ENCODE assay signal across 8 mouse cellular contexts in the genomic region with DNA sequence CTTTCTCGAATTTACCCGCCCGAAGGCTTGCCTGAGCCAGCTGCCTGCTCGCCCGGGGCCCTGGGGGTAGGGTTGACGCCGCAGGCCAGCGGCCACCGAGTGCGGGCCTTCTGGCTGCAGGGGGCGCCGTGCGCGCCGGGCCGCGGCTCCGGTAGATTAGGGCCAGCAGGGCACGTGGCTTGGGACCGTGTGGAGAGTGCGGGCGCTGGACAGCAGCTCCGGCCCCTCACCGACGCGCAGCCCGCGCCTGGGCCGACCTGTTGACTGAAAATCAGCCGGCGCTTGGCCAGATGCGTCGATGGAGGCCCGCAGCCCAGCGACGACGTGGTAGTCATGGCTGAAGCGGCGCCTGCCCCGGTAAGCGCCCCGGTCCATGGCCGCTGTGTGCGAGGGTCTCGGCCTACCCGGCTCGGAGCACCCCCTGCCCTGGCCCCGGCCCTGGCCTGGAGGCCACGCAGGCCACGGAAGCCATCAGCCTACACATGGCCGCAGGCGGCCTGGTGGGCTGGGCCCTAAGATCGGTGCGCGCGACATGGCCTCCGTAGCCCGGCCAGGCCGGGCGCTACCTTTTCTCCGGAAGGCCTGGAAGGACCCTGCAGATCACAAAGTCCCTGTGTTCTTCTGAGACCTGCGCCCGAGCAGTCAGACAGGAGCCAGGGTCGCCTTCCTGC. TPM values are rescaled to one million over a fixed set of nuclear protein-coding genes. Genes with fewer than 3 reads are reported as not detected.
DNase-seq lines count a peak whose midpoint lies in the region; ATAC-seq lines count a peak whose summit lies in the region.

No protein-coding gene starts in this region.

- no peaks in the 10 kb centered on the region for H3K36me3 ChIP-seq in hindbrain, embryonic 16.5 days (ENCODE audit: control insufficient read depth, insufficient read depth, low read length)

- H3K27me3 ChIP-seq in hindbrain, embryonic 16.5 days (replicated peaks; ENCODE audit: control insufficient read depth, insufficient read depth, low read length), result no peaks in the 10 kb centered on the region

- H3K27ac ChIP-seq in hindbrain, embryonic 16.5 days (ENCODE audit: low read depth, low read length), result no peak overlapping the region

- peak overlapping the region; percentile 69 for H3K9ac ChIP-seq in hindbrain, embryonic 16.5 days (ENCODE audit: low read depth, low read length)

- H3K4me3 ChIP-seq in hindbrain, embryonic 16.5 days (ENCODE audit: low read length), result peak overlapping the region; percentile 47

- peak overlapping the region; percentile 82 for H3K4me2 ChIP-seq in hindbrain, embryonic 16.5 days (ENCODE audit: low read length)

- DNase-seq in adrenal gland, adult (ENCODE audit: inconsistent age in 2 of 2, low spot score in 1 of 2), result peak; percentile 78 to 90
- peak; percentile 54 to 66 for DNase-seq in gastrocnemius, adult 8-10 months (ENCODE audit: low spot score in 2 of 2)
- peak; percentile 48 to 49 for DNase-seq in left cerebral cortex, postnatal 36 days (ENCODE audit: low spot score in 2 of 2)
- DNase-seq in right cerebral cortex, postnatal 25 days, result peak; percentile 53
- DNase-seq in yolk sac, embryonic 10.5 days (ENCODE audit: low spot score), result peak; percentile 80

- peak; percentile 93 for ATAC-seq in common myeloid progenitor, adult 5-6 weeks (replicated peaks; ENCODE audit: low read depth, poor library complexity, severe bottlenecking)
- peak; percentile 91 for ATAC-seq in hindbrain, embryonic 16.5 days
- ATAC-seq in megakaryocyte-erythroid progenitor cell, adult 5-6 weeks (replicated peaks; ENCODE audit: low FRiP score, low TSS enrichment, poor library complexity, severe bottlenecking), result peak; percentile 94

- H3K9me3 ChIP-seq in hindbrain, embryonic 16.5 days (ENCODE audit: control insufficient read depth, low read length), result no peaks in the 10 kb centered on the region

- WGBS in hindbrain, embryonic 16.5 days, result 6% methylated on average over 64 of the region's 64 CpGs

- peaks cover 6% of the 10 kb centered on the region for H3K4me1 ChIP-seq in hindbrain, embryonic 16.5 days (ENCODE audit: control insufficient read depth, insufficient read depth, low read depth, low read length)

- intact Hi-C loops in left cerebral cortex, postnatal 36 days (cut with DNase I), result no loop called here

RNA-seq across cellular contexts. Expression of a gene that starts 10.0 kb away (rescaled TPM):
- 7.9 and 10.3 TPM in 2 replicates for total RNA-seq in common myeloid progenitor, adult 5-6 weeks (2017)
- 1 to 10 TPM; 6.0 to 9.0 (median 8.1) TPM for total RNA-seq in gastrocnemius, adult 8-10 months (2022)
- 24.1 and 25.5 TPM in 2 replicates for polyA plus RNA-seq in hindbrain, embryonic 16.5 days (2015; fragmentation: Nextera tagmentation; extraction: Ambion mirVana)
- total RNA-seq in left cerebral cortex, postnatal 36 days (2021), result 10 to 100 TPM; 19.8 to 20.8 TPM
- 17.5 and 20.5 TPM in 2 replicates for total RNA-seq in megakaryocyte-erythroid progenitor cell, adult 5-6 weeks (2014; fragmentation: Nextera tagmentation)
- 13.2 and 20.4 TPM in 2 replicates for total RNA-seq in megakaryocyte-erythroid progenitor cell, adult 5-6 weeks (2017)

RNA-seq across cellular contexts. Expression of a gene that starts 22.9 kb away (rescaled TPM):
- total RNA-seq in common myeloid progenitor, adult 5-6 weeks (2017), result 9.0 and 10.3 TPM in 2 replicates
- 10 to 100 TPM in 1 of 4 experiments, 1 to 10 TPM in 3; 7.0 to 10.2 (median 9.1) TPM for total RNA-seq in gastrocnemius, adult 8-10 months (2022)
- polyA plus RNA-seq in hindbrain, embryonic 16.5 days (2015; fragmentation: Nextera tagmentation; extraction: Ambion mirVana), result 13.9 and 15.3 TPM in 2 replicates
- 10 to 100 TPM; 16.6 to 19.5 TPM for total RNA-seq in left cerebral cortex, postnatal 36 days (2021)
- 9.7 and 14.9 TPM in 2 replicates for total RNA-seq in megakaryocyte-erythroid progenitor cell, adult 5-6 weeks (2014; fragmentation: Nextera tagmentation)
- total RNA-seq in megakaryocyte-erythroid progenitor cell, adult 5-6 weeks (2017), result 5.6 and 9.2 TPM in 2 replicates
